ENCODE assay signal across 14 mouse cellular contexts in genomic region chr9:71710776-71711175, GRCm38 (mm10).
DNase-seq lines count a peak whose midpoint lies in the region; ATAC-seq lines count a peak whose summit lies in the region.
"Had no signal": no experiment of that assay in that cellular context is flagged by ENCODE, and none has a peak within 500 bp of the region (broad histone marks: within the 10 kb centered on the region; RNA-seq: fewer than 3 reads in every experiment).

No protein-coding gene starts in this region.

- no peak overlapping the region for H3K9ac ChIP-seq in heart, embryonic 15.5 days
- no peak overlapping the region for H3K9ac ChIP-seq in liver, embryonic 15.5 days
- H3K9ac ChIP-seq: forebrain, embryonic 12.5 days; lung, embryonic 15.5 days; midbrain, embryonic 12.5 days had no signal

- no peak for DNase-seq in heart, adult 8-10 months (ENCODE audit: low spot score)
- DNase-seq in embryo, embryonic 11 days = peak; percentile 14
- no peak for DNase-seq in gastrocnemius, postnatal 4 days (ENCODE audit: low spot score in 2 of 2)
- no peak for DNase-seq in urinary bladder, postnatal 14 days (ENCODE audit: low spot score)
- DNase-seq: cerebellum, adult 18-20 months; heart, adult 2 months had no signal

- H3K4me3 ChIP-seq in heart, embryonic 15.5 days = no peak overlapping the region
- no peak overlapping the region for H3K4me3 ChIP-seq in liver, embryonic 15.5 days (replicated peaks)
- H3K4me3 ChIP-seq: forebrain, embryonic 12.5 days; heart, adult 2 months; layer of hippocampus, adult 2 months; lung, embryonic 15.5 days; midbrain, embryonic 12.5 days had no signal

- no peaks in the 10 kb centered on the region for H3K9me3 ChIP-seq in heart, embryonic 15.5 days (replicated peaks)
- no peaks in the 10 kb centered on the region for H3K9me3 ChIP-seq in liver, embryonic 15.5 days (replicated peaks)
- H3K9me3 ChIP-seq: forebrain, embryonic 12.5 days; lung, embryonic 15.5 days; midbrain, embryonic 12.5 days had no signal

- H3K4me1 ChIP-seq in heart, embryonic 15.5 days (replicated peaks) = peaks cover 29% of the 10 kb centered on the region
- peaks cover 20% of the 10 kb centered on the region for H3K4me1 ChIP-seq in liver, embryonic 15.5 days (replicated peaks)
- H3K4me1 ChIP-seq: forebrain, embryonic 12.5 days; midbrain, embryonic 12.5 days had no signal

- ATAC-seq in heart, embryonic 15.5 days (replicated peaks; ENCODE audit: insufficient number of reproducible peaks, insufficient read depth, low FRiP score, low read depth) = no peak
- ATAC-seq in granulocyte monocyte progenitor cell, adult 5-6 weeks (replicated peaks; ENCODE audit: poor library complexity, severe bottlenecking) = peak; percentile 27; the same call in 1 of the 2 replicates
- peak; percentile 42; the same call in 1 of the 2 replicates for ATAC-seq in liver, embryonic 15.5 days (ENCODE audit: insufficient read depth)
- ATAC-seq: hindbrain, embryonic 16.5 days had no signal

- no peaks in the 10 kb centered on the region for H3K27me3 ChIP-seq in heart, embryonic 15.5 days
- no peaks in the 10 kb centered on the region for H3K27me3 ChIP-seq in liver, embryonic 15.5 days
- H3K27me3 ChIP-seq: forebrain, embryonic 12.5 days; lung, embryonic 15.5 days; midbrain, embryonic 12.5 days had no signal

- peaks cover 15% of the 10 kb centered on the region for H3K36me3 ChIP-seq in heart, embryonic 15.5 days
- no peaks in the 10 kb centered on the region for H3K36me3 ChIP-seq in liver, embryonic 15.5 days (replicated peaks)
- H3K36me3 ChIP-seq: forebrain, embryonic 12.5 days; midbrain, embryonic 12.5 days had no signal

- no peak overlapping the region for H3K4me2 ChIP-seq in heart, embryonic 15.5 days
- no peak overlapping the region for H3K4me2 ChIP-seq in liver, embryonic 15.5 days
- H3K4me2 ChIP-seq: forebrain, embryonic 12.5 days; lung, embryonic 15.5 days; midbrain, embryonic 12.5 days had no signal

- WGBS in heart, embryonic 15.5 days = 78% methylated on average over 10 of the region's 10 CpGs
- WGBS in liver, embryonic 15.5 days (ENCODE audit: insufficient replicate concordance) = 20% methylated on average over 10 of the region's 10 CpGs

- peak overlapping the region; percentile 26; the same call in 1 of the 2 replicates for H3K27ac ChIP-seq in heart, embryonic 15.5 days
- H3K27ac ChIP-seq in liver, embryonic 15.5 days (replicated peaks) = no peak overlapping the region
- H3K27ac ChIP-seq: forebrain, embryonic 12.5 days; heart, adult 2 months; layer of hippocampus, adult 2 months; lung, embryonic 15.5 days; midbrain, embryonic 12.5 days had no signal
